Mouse (Mus musculus): ENCODE data around the gene Rcn3.

The Rcn3 gene

GRCm38 (mm10) chr7:45048923-45049657 is 42.9 kb downstream of the Rcn3 start:
- no peak for DNase-seq (ENCODE audit: low spot score)

DNA sequence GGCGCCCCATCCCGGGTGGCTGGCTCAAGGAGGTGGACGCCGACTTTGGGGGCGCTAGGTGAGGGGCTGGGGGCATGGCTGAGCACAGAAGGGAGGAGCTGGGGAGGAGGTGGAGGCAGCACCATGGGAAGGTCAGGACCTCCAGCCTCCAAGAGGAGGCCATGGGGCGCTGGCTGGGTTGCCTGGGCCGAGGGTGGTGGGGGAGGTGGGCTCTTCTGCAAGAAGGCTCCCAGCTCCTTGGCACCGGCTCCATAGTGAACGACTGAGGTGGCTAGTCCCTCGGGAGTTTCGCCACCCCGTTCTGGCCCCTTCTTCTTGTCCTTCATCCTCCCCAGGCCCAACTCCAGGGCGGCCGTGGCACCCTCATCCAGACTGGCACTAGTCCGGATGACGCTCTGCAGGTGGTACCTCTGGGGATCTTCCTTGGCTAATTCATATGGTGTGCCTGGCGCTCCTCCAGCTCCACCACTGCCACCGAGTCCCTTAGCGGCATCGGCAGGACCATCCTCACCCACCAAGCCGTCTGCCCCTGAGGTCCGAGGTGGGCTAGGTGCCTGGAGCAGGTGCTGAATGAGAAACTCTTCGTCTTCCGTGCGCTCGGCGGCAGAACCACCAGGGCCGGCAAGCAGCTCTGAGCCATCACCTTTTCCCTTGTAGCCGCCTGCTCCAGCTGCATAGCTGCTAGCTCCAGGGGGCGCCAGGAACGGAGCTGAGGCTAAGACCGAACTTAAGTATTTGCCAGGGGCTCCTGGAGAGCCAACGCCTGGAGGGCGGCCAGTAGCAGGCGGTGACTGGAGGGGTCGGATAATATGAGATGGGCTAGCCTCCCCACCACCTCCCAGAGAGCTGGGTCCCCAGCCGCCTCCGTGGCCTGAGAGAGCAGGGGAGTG is 43.8 kb downstream of the Rcn3 start:
- no peak for DNase-seq (ENCODE audit: low spot score)

- no peak for DNase-seq (ENCODE audit: low spot score)
These were observed 44.5 kb downstream of the Rcn3 start for GRCm38 (mm10) chr7:45047491-45047890.

- no peak for DNase-seq (ENCODE audit: low spot score)
These were observed 45.1 kb downstream of the Rcn3 start for GRCm38 (mm10) chr7:45046853-45047350.

GRCm38 (mm10) chr7:45045741-45046140 is 46.3 kb downstream of the Rcn3 start:
- DNase-seq (ENCODE audit: low spot score) = no peak

GRCm38 (mm10) chr7:45043307-45043706 is 48.7 kb downstream of the Rcn3 start:
- no peak for DNase-seq (ENCODE audit: low spot score)

GRCm38 (mm10) chr7:45040851-45041250 is 51.2 kb downstream of the Rcn3 start:
- DNase-seq (ENCODE audit: low spot score) = no peak

DNA sequence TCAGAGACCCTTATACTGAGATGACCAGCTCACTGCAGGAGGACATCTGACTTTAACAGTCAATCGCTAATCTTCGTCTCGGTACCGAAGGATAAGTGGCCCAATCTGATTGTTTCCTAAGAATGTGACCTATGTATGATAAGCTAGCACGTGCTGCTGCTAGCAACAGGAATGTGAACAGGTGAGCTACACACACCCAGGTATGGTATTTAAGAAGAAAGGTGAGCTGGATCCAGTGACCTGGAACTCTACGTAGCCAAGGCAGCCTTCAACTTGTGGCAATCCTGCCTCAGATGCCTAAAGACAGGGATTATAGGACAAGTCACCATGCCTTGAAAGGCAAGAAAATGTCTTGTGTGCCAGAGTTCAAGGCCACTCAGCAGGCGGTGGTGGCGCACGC is 53.6 kb downstream of the Rcn3 start:
- no peak for DNase-seq (ENCODE audit: low spot score)

DNA sequence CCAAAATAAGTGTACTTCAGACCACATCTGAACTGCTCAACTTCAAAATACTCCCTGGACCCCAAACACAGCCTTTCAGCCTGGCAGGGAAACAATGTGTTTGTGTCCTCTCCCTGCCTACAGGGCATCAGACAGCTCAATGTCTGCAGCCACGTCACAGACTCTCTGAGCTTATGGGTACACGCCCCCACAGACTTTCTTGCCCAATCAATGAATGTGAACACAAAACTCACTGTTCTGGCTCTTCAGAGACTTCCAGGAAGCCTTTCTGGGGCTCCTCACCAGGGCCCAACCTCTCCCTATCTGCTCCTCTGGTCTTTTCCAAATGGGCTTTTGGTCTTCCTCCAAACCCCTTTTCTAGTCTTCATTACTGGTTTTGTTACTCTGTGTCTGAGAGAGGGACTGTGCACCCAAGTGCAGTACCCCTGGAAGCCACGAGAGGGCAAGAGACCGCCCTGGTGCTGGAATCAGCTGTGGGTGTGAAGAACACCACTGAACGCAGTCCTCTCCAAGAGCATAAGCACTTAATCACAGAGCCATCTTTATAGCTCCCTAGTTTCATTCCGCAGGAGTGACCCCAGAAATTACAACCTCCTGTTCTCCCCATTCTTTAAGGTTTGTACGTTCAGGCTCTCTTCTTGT is 54.2 kb downstream of the Rcn3 start:
- DNase-seq (ENCODE audit: low spot score) = no peak

DNA sequence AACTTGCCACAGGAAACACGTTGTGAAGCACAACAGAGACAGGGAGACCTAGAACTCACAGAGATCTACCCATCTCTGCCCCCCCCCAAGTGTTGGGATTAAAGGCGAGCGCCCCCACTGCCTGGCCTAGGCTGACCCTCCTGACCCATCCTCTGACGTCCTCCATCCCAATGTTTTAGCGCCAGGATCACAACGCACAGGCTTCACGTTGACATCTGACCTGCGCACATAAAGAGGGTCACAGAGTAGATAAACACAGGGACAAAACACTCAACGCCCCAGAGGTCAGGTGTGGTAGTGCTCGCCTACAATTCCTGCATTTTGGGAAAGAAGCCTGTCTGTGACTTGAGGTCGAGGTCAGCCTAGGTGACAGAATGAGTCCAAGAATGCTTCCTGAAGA is 55.3 kb downstream of the Rcn3 start:
- no peak for DNase-seq (ENCODE audit: low spot score)

DNA sequence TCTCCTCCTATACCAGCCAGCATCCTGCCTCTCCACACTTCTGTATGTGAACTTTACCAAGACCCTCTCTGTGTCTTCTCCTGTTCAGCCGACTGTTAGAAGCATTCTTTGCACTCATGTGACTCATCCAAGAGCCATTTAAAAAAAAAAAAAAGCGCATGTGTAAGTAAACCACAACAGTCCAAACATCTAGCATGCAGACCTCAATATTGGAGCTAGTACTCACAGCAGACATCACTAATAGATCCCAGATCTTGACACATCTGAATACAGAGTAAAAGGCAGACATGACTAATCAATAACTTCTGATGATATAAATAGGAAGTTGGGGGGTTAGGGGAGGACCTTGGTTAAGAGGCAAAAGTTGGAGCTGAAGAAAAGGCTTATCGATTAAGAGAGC is 56.4 kb downstream of the Rcn3 start:
- DNase-seq (ENCODE audit: low spot score) = no peak

DNA sequence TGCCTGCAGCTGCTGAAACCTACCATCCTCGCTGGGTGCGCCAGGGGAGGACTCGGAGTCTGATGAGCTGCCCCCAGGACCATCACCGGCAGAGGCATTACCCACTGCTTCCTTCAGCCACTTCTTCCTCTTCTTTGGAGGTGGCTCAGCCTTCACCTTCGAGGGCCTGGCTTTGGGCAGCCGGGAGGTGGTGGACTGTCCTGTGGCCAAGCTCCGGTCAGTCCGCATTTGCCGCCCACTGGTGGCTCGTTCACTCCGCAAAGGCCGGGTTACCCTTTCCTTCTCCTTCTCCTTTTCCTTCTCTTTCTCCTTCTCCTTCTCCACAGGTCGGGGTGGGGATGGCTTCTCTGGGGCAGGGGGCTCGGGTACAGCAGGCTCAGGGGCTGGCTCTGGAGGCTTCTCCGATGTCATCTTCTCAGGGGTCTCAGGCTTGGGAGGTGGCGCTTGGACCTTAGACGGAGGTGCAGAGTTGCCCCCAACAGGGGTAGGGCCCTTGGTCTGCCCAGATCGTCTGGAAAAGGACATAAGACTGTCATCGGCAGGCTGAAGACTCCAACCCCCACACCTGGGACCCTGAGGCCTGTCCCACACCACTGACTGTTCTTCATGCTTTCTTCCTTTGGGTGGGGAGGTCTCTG is 58.2 kb downstream of the Rcn3 start:
- DNase-seq (ENCODE audit: low spot score) = no peak
